Mouse (Mus musculus): ENCODE measurements around the gene Rapgef1. TPM values are rescaled to one million over a fixed set of nuclear protein-coding genes. Genes with fewer than 3 reads are reported as not detected.

Gene Rapgef1
- polyA plus RNA-seq, 1 experiment from 2014 or later = 11.2 TPM

GRCm38 (mm10) chr2:29621163-29621562, 1.6 kb downstream of the Rapgef1 start:
- no peaks in the 10 kb centered on the region for H3K36me3 ChIP-seq (ENCODE audit: control insufficient read depth, insufficient read depth, low read length)
- H3K9ac ChIP-seq (ENCODE audit: low read length) = peak overlapping the region; percentile 96; the same call in 1 of the 2 replicates
- no peaks in the 10 kb centered on the region for H3K9me3 ChIP-seq (replicated peaks; ENCODE audit: control insufficient read depth, low read length)
- WGBS = 62% methylated on average over 10 of the region's 10 CpGs
- no peak for ATAC-seq (ENCODE audit: insufficient read depth, low FRiP score)
- H3K27me3 ChIP-seq (ENCODE audit: control insufficient read depth, insufficient read depth, low read length) = no peaks in the 10 kb centered on the region
- peak overlapping the region; percentile 61 for H3K4me3 ChIP-seq (replicated peaks; ENCODE audit: low read length)
- H3K4me1 ChIP-seq (ENCODE audit: control insufficient read depth, insufficient read depth, low read length) = peaks cover 41% of the 10 kb centered on the region
- H3K4me2 ChIP-seq (ENCODE audit: low read depth, low read length) = peak overlapping the region; percentile 92
- H3K27ac ChIP-seq (ENCODE audit: low read length) = no peak overlapping the region

DNA sequence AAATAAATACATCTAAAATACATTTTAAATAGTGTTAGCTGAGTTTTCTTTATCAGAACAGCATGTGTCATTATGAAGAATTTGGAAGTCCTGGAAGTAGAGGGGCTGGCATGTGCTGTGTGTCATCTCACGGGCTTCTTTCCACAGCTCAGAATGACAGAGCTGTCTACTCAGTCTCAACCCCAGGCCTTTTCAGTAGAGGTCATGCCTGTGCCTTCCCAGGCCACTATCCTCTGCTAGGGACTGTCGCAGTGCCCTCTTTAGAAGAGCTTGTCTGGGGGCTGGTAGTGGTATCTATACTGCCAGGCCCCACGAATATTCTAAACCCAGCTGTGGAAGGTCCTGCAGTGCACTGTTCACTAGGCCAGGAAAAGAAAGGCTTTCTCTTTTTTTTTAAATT, 2.1 kb downstream of the Rapgef1 start:
- Histone ChIP-seq H3K27ac (ENCODE audit: low read length) (no peak overlapping the region), H3K9ac (ENCODE audit: low read length) (no peak overlapping the region), H3K4me1 (ENCODE audit: control insufficient read depth, insufficient read depth, low read length) (peaks cover 41% of the 10 kb centered on the region), H3K36me3 (ENCODE audit: control insufficient read depth, insufficient read depth, low read length) (no peaks in the 10 kb centered on the region), H3K4me2 (ENCODE audit: low read depth, low read length) (no peak overlapping the region), H3K9me3 (replicated peaks; ENCODE audit: control insufficient read depth, low read length) (no peaks in the 10 kb centered on the region), H3K4me3 (replicated peaks; ENCODE audit: low read length) (no peak overlapping the region), H3K27me3 (ENCODE audit: control insufficient read depth, insufficient read depth, low read length) (no peaks in the 10 kb centered on the region)
- 83% methylated on average over 3 of the region's 3 CpGs for WGBS
- ATAC-seq (ENCODE audit: insufficient read depth, low FRiP score) = no peak

- Histone ChIP-seq H3K9me3 (replicated peaks; ENCODE audit: control insufficient read depth, low read length) (no peaks in the 10 kb centered on the region), H3K4me1 (ENCODE audit: control insufficient read depth, insufficient read depth, low read length) (peaks cover 41% of the 10 kb centered on the region), H3K9ac (ENCODE audit: low read length) (no peak overlapping the region), H3K36me3 (ENCODE audit: control insufficient read depth, insufficient read depth, low read length) (no peaks in the 10 kb centered on the region), H3K4me2 (ENCODE audit: low read depth, low read length) (no peak overlapping the region), H3K4me3 (replicated peaks; ENCODE audit: low read length) (no peak overlapping the region), H3K27ac (ENCODE audit: low read length) (no peak overlapping the region), H3K27me3 (ENCODE audit: control insufficient read depth, insufficient read depth, low read length) (no peaks in the 10 kb centered on the region)
- ATAC-seq (ENCODE audit: insufficient read depth, low FRiP score) = no peak
- WGBS = 82% methylated on average over 10 of the region's 10 CpGs
Observed at GRCm38 (mm10) chr2:29622126-29623005, 2.8 kb downstream of the Rapgef1 start.

GRCm38 (mm10) chr2:29623247-29624090, 3.9 kb downstream of the Rapgef1 start:
- Histone ChIP-seq H3K9me3 (replicated peaks; ENCODE audit: control insufficient read depth, low read length) (no peaks in the 10 kb centered on the region), H3K9ac (ENCODE audit: low read length) (no peak overlapping the region), H3K4me1 (ENCODE audit: control insufficient read depth, insufficient read depth, low read length) (peaks cover 51% of the 10 kb centered on the region), H3K4me3 (replicated peaks; ENCODE audit: low read length) (no peak overlapping the region), H3K27me3 (ENCODE audit: control insufficient read depth, insufficient read depth, low read length) (no peaks in the 10 kb centered on the region), H3K4me2 (ENCODE audit: low read depth, low read length) (no peak overlapping the region), H3K27ac (ENCODE audit: low read length) (peak overlapping the region; percentile 82), H3K36me3 (ENCODE audit: control insufficient read depth, insufficient read depth, low read length) (no peaks in the 10 kb centered on the region)
- no peak for ATAC-seq (ENCODE audit: insufficient read depth, low FRiP score)
- 50% methylated on average over 9 of the region's 9 CpGs for WGBS

- Histone ChIP-seq H3K9me3 (replicated peaks; ENCODE audit: control insufficient read depth, low read length) (no peaks in the 10 kb centered on the region), H3K27me3 (ENCODE audit: control insufficient read depth, insufficient read depth, low read length) (no peaks in the 10 kb centered on the region), H3K4me2 (ENCODE audit: low read depth, low read length) (no peak overlapping the region), H3K27ac (ENCODE audit: low read length) (peak overlapping the region; percentile 82), H3K36me3 (ENCODE audit: control insufficient read depth, insufficient read depth, low read length) (no peaks in the 10 kb centered on the region), H3K9ac (ENCODE audit: low read length) (no peak overlapping the region), H3K4me3 (replicated peaks; ENCODE audit: low read length) (no peak overlapping the region), H3K4me1 (ENCODE audit: control insufficient read depth, insufficient read depth, low read length) (peaks cover 58% of the 10 kb centered on the region)
- 71% methylated on average over 4 of the region's 4 CpGs for WGBS
- ATAC-seq (ENCODE audit: insufficient read depth, low FRiP score) = no peak
Observed at GRCm38 (mm10) chr2:29624091-29624608, 4.6 kb downstream of the Rapgef1 start.

GRCm38 (mm10) chr2:29624739-29625138, 5.2 kb downstream of the Rapgef1 start:
- H3K27me3 ChIP-seq (ENCODE audit: control insufficient read depth, insufficient read depth, low read length) = no peaks in the 10 kb centered on the region
- WGBS = 51% methylated on average over 5 of the region's 5 CpGs
- H3K4me2 ChIP-seq (ENCODE audit: low read depth, low read length) = no peak overlapping the region
- H3K4me3 ChIP-seq (replicated peaks; ENCODE audit: low read length) = no peak overlapping the region
- no peak overlapping the region for H3K9ac ChIP-seq (ENCODE audit: low read length)
- H3K4me1 ChIP-seq (ENCODE audit: control insufficient read depth, insufficient read depth, low read length) = peaks cover 61% of the 10 kb centered on the region
- H3K9me3 ChIP-seq (replicated peaks; ENCODE audit: control insufficient read depth, low read length) = no peaks in the 10 kb centered on the region
- H3K27ac ChIP-seq (ENCODE audit: low read length) = peak overlapping the region; percentile 82; the same call in 1 of the 2 replicates
- ATAC-seq (ENCODE audit: insufficient read depth, low FRiP score) = no peak
- no peaks in the 10 kb centered on the region for H3K36me3 ChIP-seq (ENCODE audit: control insufficient read depth, insufficient read depth, low read length)

GRCm38 (mm10) chr2:29625573-29626200, 6.2 kb downstream of the Rapgef1 start:
- H3K27me3 ChIP-seq (ENCODE audit: control insufficient read depth, insufficient read depth, low read length) = no peaks in the 10 kb centered on the region
- WGBS = 93% methylated on average over 8 of the region's 8 CpGs
- no peak for ATAC-seq (ENCODE audit: insufficient read depth, low FRiP score)

GRCm38 (mm10) chr2:29627337-29627736, 7.8 kb downstream of the Rapgef1 start:
- Histone ChIP-seq H3K27me3 (ENCODE audit: control insufficient read depth, insufficient read depth, low read length) (no peaks in the 10 kb centered on the region), H3K9ac (ENCODE audit: low read length) (no peak overlapping the region), H3K36me3 (ENCODE audit: control insufficient read depth, insufficient read depth, low read length) (no peaks in the 10 kb centered on the region), H3K4me1 (ENCODE audit: control insufficient read depth, insufficient read depth, low read length) (peaks cover 47% of the 10 kb centered on the region), H3K4me2 (ENCODE audit: low read depth, low read length) (no peak overlapping the region), H3K9me3 (replicated peaks; ENCODE audit: control insufficient read depth, low read length) (no peaks in the 10 kb centered on the region), H3K4me3 (replicated peaks; ENCODE audit: low read length) (no peak overlapping the region), H3K27ac (ENCODE audit: low read length) (no peak overlapping the region)
- no peak for ATAC-seq (ENCODE audit: insufficient read depth, low FRiP score)
- 89% methylated on average over 3 of the region's 3 CpGs for WGBS

More at GRCm38 (mm10) chr2:29625573-29626200, 6.2 kb downstream of the Rapgef1 start:
- Histone ChIP-seq H3K27ac (ENCODE audit: low read length) (no peak overlapping the region), H3K9ac (ENCODE audit: low read length) (no peak overlapping the region), H3K4me2 (ENCODE audit: low read depth, low read length) (no peak overlapping the region), H3K9me3 (replicated peaks; ENCODE audit: control insufficient read depth, low read length) (no peaks in the 10 kb centered on the region), H3K36me3 (ENCODE audit: control insufficient read depth, insufficient read depth, low read length) (no peaks in the 10 kb centered on the region), H3K4me3 (replicated peaks; ENCODE audit: low read length) (no peak overlapping the region), H3K4me1 (ENCODE audit: control insufficient read depth, insufficient read depth, low read length) (peaks cover 59% of the 10 kb centered on the region)

All from stomach, embryonic 16.5 days (tissue).